Mouse (Mus musculus) liver, adult (tissue): ENCODE results near the gene Wdr5b.
A peak's percentile ranks its signal among the peaks of the same experiment; 100 is the strongest.

Source experiments
- GATA4 ChIP-seq: IDR thresholded peaks from 2 replicates; pipeline ENCODE4 v1.6.1; 2014; ENCODE audit warnings: mild to moderate bottlenecking, low read length; ENCODE audit not compliant: insufficient replicate concordance

Gene Wdr5b

DNA sequence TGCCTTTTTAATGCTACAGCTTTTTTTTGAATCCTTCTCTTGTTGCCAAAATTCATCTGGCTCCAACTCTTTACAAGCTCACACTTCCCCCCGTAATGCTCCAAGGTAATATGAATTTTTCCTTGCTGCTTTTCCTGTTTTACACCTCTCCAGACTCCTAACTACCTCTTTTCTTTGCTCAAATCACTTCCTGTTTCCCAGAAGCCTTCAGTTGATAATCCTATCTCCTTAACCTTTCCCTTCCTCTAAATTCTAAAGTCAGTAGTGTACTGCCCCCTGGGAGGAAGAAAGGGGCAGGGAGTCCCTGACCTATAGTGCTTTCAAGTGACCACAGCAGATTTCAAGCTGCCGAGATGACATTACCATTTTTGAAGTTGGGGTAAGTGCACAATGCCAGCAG, 26.7 kb downstream of the Wdr5b start:
- TF ChIP-seq GATA4 = peak; percentile 37; the same call in 1 of the 2 replicates

DNA sequence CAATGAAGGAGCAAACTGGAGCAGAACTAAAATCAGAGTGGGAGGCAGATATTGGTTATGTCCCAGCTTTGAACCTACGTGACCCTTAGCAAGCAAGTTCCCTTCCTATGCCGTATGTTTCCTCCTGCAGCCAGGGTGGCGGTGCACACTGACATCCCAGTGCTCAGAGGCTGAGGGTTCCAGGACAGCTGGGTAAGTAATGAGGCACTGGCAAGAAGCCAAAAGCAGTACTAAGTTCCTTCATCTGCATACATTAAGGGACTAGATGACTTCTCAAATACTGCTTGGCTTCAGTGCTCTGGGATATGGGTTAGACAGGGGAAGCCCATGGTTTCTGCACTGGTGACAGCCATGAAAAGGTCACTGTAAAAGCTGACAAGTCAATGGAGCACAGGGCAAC, 27.4 kb downstream of the Wdr5b start:
- no peak for TF ChIP-seq GATA4

GRCm38 (mm10) chr16:36069819-36070575, 29.0 kb downstream of the Wdr5b start:
- TF ChIP-seq GATA4 = no peak

GRCm38 (mm10) chr16:36071071-36071449, 30.1 kb downstream of the Wdr5b start:
- no peak for TF ChIP-seq GATA4

DNA sequence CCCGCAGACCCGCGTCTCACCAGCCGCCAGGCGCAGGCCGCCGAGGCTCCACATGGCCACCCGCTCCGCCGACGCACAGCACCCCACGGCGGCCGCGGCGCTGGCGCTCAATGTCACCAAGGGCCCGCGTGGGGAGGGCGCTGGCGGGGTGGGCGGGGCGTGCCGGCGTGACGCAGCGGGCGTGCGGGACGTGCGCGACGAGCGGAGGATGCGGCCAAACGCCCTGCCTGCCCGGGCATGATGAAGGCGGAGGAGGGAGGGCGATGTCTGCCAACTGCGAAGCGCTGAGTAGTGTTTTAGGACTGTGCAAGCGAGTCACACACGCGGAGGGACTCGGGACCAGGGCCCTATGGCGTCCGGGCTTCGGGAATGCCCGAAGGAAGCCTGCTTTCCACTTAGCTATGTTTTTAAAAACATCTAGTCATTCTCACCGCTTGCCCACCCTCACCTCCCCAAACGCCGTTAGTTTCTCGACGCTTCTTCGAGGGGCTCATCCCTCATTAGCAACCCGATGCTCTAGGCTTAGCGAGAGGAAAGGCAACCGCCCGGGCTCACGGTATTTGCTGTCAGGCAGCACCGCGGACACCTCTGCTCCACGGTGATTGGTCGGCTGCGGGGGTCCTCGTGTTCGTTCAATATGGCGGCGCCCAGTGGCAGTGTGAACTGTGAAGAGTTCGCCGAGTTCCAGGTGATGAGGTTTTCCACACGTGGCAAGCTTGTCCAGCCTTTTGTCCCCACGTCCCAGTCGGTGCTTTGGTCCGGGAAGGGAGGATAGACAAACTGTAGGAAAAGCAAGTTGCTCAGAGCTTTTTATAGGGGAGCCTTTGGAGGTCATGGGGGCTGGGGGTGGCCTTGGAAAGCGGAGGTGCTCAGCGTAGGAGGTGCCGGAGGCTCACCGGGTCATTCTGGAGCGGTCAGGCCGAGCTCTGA, 30.7 kb downstream of the Wdr5b start, which contains the start of the genes Fam162a and Ccdc58:
Fam162a (minus strand) TSS at position 145 of the 930 bp plus-strand sequence.
Ccdc58 (plus strand) TSS at position 236 of the 930 bp plus-strand sequence.
- no peak; the same call in 1 of the 2 replicates for TF ChIP-seq GATA4

DNA sequence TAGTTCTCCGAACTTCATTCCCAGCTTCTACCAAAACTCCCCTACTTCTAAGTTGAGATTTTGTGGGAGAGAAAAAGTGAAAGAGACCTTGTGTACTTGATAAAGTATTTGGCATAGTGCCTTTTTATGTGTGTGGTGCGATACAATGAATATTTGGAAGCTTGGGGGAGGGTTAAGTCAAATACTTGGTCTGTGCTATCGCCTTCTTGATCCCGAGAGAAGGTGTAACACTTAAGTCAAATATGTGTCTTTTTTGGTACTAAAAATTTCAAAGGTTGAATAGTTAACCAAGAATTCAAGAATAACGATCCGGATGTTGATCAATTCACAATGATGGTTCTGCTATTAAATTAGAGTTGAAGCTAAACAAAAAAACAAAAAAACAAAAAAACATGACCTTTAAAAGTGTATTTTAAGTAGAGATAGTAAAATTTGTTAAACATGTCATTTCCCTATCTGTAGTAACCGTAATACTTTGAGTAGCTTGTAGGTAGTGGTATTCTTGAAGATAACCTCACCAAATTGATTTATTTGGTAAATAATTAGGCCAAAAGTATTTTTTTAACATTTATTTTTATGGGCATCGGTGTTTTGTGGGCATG, 31.5 kb downstream of the Wdr5b start:
- no peak for TF ChIP-seq GATA4

DNA sequence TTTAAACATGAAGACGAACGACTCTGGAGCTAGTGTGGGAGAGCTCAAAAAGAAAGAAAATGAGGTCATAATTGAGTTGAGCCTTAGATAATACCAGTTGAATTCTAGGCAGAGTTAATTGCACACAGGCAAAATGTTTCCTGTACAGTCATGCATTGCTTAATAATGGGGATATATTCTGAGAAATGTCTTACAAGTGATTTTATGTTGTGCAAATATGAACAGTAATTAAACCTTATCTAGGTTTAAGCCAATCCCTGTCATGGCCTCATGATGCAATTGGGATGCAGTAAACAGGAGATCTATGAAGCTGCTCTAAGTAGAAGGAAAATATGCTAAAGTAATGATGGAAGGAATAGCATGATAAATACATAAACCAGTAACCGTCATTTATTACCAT, 33.8 kb downstream of the Wdr5b start:
- no peak for TF ChIP-seq GATA4

- no peak for TF ChIP-seq GATA4
These were observed 38.9 kb downstream of the Wdr5b start for GRCm38 (mm10) chr16:36079916-36080315.

DNA sequence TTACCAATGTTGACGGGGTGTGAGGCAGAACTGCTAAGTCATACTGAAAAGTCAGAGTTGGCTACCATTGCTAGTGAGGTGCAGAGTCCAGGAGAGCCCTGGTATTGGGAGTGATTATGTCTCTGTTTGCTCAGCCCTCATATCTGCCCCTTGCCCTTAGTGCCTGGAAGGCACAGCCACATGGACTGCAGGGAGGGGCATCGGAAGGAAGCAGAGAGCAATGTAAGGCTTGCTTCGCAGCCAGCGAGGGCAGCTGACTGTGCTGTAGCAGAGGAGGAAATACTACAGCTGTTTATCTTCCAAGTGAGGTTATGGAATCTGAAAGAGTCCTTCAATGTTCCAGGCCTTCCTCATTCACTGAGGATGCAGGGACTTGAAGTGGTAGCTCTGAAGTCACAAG, 46.9 kb downstream of the Wdr5b start:
- TF ChIP-seq GATA4 = 0 out of 2 replicates have a peak, but pooled peaks have one; percentile 54

- TF ChIP-seq GATA4 = 0 out of 2 replicates have a peak, but pooled peaks have one; percentile 14
These were observed 48.1 kb downstream of the Wdr5b start for GRCm38 (mm10) chr16:36089065-36089464.

DNA sequence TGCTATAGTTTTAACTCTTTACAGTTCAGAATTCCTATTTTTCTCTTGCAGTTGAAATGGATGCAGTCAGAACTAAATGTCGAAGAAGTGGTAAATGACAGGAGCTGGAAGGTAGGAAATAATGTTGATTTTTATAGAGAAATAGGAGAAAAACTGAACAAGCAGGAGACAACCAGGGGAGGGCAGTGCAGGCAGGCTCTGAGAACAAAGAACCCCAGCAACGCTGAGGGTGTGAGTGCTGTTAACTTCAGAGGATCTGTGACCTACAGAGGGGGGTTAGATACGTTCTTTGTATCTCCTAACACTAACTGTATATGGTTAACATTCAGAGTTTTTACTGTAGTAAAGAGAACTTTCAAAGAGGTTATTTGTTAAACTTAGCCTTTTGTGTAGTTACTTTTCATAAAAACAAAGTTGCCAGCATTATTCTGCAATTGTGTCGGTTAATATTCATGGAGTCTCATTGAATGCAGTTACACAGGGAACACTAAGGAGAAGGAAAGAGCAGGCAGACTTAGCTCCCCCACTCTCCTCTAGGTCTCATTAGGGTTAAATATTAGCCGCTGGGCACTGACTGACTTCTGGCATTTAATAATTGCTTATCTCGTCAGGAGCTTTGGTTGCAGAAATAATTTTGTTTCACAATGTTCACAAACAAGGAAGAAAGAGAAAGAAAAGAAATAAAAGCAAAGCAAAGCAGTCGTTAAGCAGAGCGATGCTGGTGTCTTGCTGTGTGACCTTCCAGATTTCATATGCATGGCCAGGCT, 49.0 kb downstream of the Wdr5b start:
- TF ChIP-seq GATA4 = peak; percentile 56; the same call in 1 of the 2 replicates

- TF ChIP-seq GATA4 = no peak
These were observed 50.0 kb downstream of the Wdr5b start for GRCm38 (mm10) chr16:36090785-36091509.
